Mouse (Mus musculus) embryonic facial prominence, embryonic 11.5 days (tissue): ENCODE data around the gene Mapk9. TPM values are rescaled to one million over a fixed set of nuclear protein-coding genes. Genes with fewer than 3 reads are reported as not detected.

Experiments
- ATAC-seq: fragments of 200-750 bp; cut with Nextera tagmentation; replicated peaks from 2 replicates; pipeline ENCODE4 v1.8.0; 2017; ENCODE audit warnings: low read depth; ENCODE audit not compliant: insufficient number of reproducible peaks, low FRiP score, low TSS enrichment
- DNase-seq: peaks from one replicate; pipeline ENCODE4 v3.0.0-alpha.2; 2015; ENCODE audit warnings: low spot score
- H3K27ac ChIP-seq: fragments of 300-500 bp; sonication (generic); replicated peaks from 2 replicates; pipeline ENCODE4 v1.5.1; 2014; ENCODE audit warnings: mild to moderate bottlenecking, low read depth, low read length, control low read depth
- H3K27me3 ChIP-seq: fragments of 300-500 bp; sonication (generic); 2 replicates; pipeline ENCODE4 v1.6.1; 2014; ENCODE audit warnings: mild to moderate bottlenecking, low read length, moderate library complexity, mixed read lengths; ENCODE audit not compliant: control insufficient read depth, insufficient read depth
- H3K36me3 ChIP-seq: fragments of 300-500 bp; sonication (generic); replicated peaks from 2 replicates; pipeline ENCODE4 v1.6.1; 2014; ENCODE audit warnings: low read depth, mild to moderate bottlenecking, low read length, moderate library complexity, mixed read lengths; ENCODE audit not compliant: control insufficient read depth, insufficient read depth
- H3K4me1 ChIP-seq: fragments of 300-500 bp; sonication (generic); 2 replicates; pipeline ENCODE4 v1.6.1; 2014; ENCODE audit warnings: low read length, mixed read lengths; ENCODE audit not compliant: control insufficient read depth, insufficient read depth
- H3K4me2 ChIP-seq: fragments of 300-500 bp; sonication (generic); 2 replicates; pipeline ENCODE4 v1.6.1; 2014; ENCODE audit warnings: low read depth, mild to moderate bottlenecking, control low read depth, low read length, moderate library complexity
- H3K4me3 ChIP-seq: fragments of 300-500 bp; sonication (generic); 2 replicates; pipeline ENCODE4 v1.5.1; 2014; ENCODE audit warnings: low read depth, low read length, control low read depth
- H3K9ac ChIP-seq: fragments of 300-500 bp; sonication (generic); replicated peaks from 2 replicates; pipeline ENCODE4 v1.6.1; 2014; ENCODE audit warnings: mild to moderate bottlenecking, control low read depth, low read length
- H3K9me3 ChIP-seq: fragments of 300-500 bp; sonication (generic); replicated peaks from 2 replicates; pipeline ENCODE4 v1.6.1; 2016; ENCODE audit warnings: mild to moderate bottlenecking, low read length, inconsistent platforms, mixed read lengths; ENCODE audit not compliant: control insufficient read depth
- WGBS: fragments of 180-500 bp; shearing (Covaris S2); extraction: QIAGEN DNeasy Blood & Tissue Kit; methylation state at CpG from one replicate; pipeline ENCODE4 v1.1.7; 2014; 5-methylcytosine and 5-hydroxymethylcytosine counted together
- polyA plus RNA-seq: library from polyadenylated mRNA; unstranded; fragments of >200 nt; fragmentation: Nextera tagmentation; extraction: Ambion mirVana; gene quantifications from 2 replicates; pipeline ENCODE4 v1.2.1, GENCODE M21; 2014

Gene Mapk9
- polyA plus RNA-seq, 1 experiment from 2014 or later, result 43.1 TPM

GRCm38 (mm10) chr11:49842718-49843117 is 3.8 kb upstream of the Mapk9 start:
- DNase-seq, result no peak

DNA sequence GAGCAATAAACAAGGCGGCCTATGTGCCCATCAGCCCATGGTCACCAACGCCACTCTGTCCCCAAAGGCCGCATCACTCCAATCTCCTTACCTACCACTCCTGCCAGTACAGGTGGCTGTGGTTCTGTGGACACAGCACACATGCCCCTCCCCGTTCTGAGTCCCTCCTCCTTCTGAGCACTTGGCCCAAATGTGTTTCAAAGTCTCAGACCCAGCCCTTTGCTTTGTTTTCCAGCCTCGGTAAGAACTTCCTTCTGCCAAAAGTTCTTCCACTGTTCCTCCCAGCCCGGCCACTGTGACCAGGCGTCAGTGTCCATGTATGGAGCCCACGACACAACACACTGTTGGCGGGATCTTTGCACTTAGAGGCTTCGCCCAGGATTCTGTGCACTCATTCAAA is 2.2 kb upstream of the Mapk9 start:
- WGBS, result 89% methylated on average over 10 of the region's 10 CpGs
- H3K4me2 ChIP-seq, result no peak overlapping the region
- no peak overlapping the region for H3K9ac ChIP-seq
- ATAC-seq (no peak), DNase-seq (no peak)
- no peaks in the 10 kb centered on the region for H3K36me3 ChIP-seq
- no peaks in the 10 kb centered on the region; the same call in 1 of the 2 replicates for H3K4me1 ChIP-seq
- H3K9me3 ChIP-seq, result no peaks in the 10 kb centered on the region
- H3K27ac ChIP-seq, result no peak overlapping the region
- H3K27me3 ChIP-seq, result no peaks in the 10 kb centered on the region
- no peak overlapping the region for H3K4me3 ChIP-seq

More at GRCm38 (mm10) chr11:49842718-49843117, 3.8 kb upstream of the Mapk9 start:
- H3K27me3 ChIP-seq, result no peaks in the 10 kb centered on the region
- H3K27ac ChIP-seq, result no peak overlapping the region
- no peak overlapping the region for H3K4me3 ChIP-seq
- no peaks in the 10 kb centered on the region for H3K36me3 ChIP-seq
- no peak for ATAC-seq
- H3K4me2 ChIP-seq, result no peak overlapping the region
- H3K9me3 ChIP-seq, result no peaks in the 10 kb centered on the region
- H3K9ac ChIP-seq, result no peak overlapping the region
- no peaks in the 10 kb centered on the region; the same call in 1 of the 2 replicates for H3K4me1 ChIP-seq
- 64% methylated on average over 3 of the region's 3 CpGs for WGBS

DNA sequence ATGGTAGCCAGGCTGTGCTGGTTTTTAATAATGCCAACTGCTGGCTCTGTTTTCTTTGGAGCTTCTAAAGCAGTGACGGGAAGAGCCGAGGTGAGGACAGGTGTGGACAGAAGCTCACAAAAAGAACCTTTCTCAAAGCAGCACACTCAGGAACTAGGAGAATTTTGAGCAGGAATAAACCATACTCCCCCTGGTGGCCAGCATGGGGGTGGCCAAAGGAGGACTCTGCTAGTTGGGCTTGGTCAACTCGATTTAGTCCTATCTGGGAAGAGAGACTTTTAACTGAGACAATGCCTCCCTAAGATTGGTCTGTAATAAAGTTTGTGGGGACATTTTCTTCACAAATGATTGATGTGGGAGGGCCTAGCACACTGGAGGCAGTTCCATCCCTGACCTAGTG is 1.6 kb upstream of the Mapk9 start:
- no peaks in the 10 kb centered on the region for H3K36me3 ChIP-seq
- no peaks in the 10 kb centered on the region for H3K27me3 ChIP-seq
- DNase-seq (peak; percentile 68), ATAC-seq (no peak)
- H3K9ac ChIP-seq, result no peak overlapping the region
- WGBS, result 53% methylated on average over 3 of the region's 3 CpGs
- H3K9me3 ChIP-seq, result no peaks in the 10 kb centered on the region
- no peaks in the 10 kb centered on the region; the same call in 1 of the 2 replicates for H3K4me1 ChIP-seq
- no peak overlapping the region for H3K27ac ChIP-seq
- H3K4me3 ChIP-seq, result no peak overlapping the region
- no peak overlapping the region for H3K4me2 ChIP-seq

- H3K4me3 ChIP-seq, result peak overlapping the region; percentile 92
- no peaks in the 10 kb centered on the region; the same call in 1 of the 2 replicates for H3K4me1 ChIP-seq
- no peaks in the 10 kb centered on the region for H3K36me3 ChIP-seq
- peak overlapping the region; percentile 61 for H3K4me2 ChIP-seq
- DNase-seq (no peak), ATAC-seq (no peak)
- peak overlapping the region; percentile 91 for H3K9ac ChIP-seq
- H3K27ac ChIP-seq, result no peak overlapping the region
- no peaks in the 10 kb centered on the region for H3K9me3 ChIP-seq
- no peaks in the 10 kb centered on the region for H3K27me3 ChIP-seq
- 34% methylated on average over 11 of the region's 11 CpGs for WGBS
These were observed 593 bp upstream of the Mapk9 start for GRCm38 (mm10) chr11:49845958-49846357.

DNA sequence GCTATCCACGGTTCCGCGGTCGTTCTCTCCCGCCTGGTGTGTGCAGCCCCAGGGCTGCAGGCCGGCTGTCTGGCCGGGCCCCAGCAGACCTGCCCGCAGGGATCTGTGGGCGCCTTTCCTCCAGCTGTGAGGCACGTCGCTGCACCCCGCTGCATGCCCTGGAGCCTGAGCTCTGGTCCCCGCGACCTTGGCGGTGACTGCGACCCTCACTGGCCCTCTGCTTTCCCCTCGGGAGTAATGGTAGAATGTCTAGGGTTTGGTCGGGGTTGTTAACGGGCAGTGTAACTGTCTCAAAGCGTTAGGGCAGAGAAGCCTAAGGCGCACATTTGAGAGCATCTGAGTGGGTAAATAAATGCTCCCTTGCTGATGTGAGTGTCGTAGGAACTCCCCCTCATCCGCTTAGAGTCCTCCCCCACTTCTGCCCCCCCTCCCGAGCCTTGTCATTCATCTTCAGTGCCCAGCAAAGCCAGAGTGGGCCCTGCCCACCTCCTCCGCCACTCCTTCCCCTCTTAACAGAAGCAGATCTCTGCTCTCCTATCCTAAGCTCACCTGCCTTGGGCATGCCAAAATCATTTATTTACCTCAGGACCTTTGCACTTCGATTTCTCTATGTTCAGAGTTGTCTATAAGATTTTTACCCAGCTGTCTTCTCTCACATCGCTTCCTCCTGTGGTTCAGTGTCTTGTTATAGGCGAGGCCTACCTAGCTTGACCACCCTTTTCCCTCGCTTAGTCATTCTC is 690 bp downstream of the Mapk9 start:
- H3K4me3 ChIP-seq, result peak overlapping the region; percentile 92
- 10% methylated on average over 29 of the region's 29 CpGs for WGBS

DNA sequence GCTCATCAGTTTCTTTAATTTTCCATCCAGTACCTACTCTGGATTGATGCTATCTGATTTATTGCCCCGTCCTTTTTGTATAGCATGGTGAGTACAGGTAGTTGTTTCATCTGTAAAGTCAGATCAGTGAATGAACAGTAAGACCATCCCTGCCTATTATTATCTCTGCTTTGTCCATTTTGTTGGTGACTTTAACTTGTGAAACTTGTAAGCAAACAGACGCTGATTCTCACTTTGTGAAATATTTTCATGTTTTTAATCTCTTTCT is 1.2 kb downstream of the Mapk9 start:
- Histone ChIP-seq H3K9ac (peak overlapping the region; percentile 91; the same call in 1 of the 2 replicates), H3K4me3 (peak overlapping the region; percentile 92; the same call in 1 of the 2 replicates), H3K9me3 (no peaks in the 10 kb centered on the region), H3K27ac (no peak overlapping the region), H3K27me3 (no peaks in the 10 kb centered on the region), H3K4me2 (peak overlapping the region; percentile 93), H3K4me1 (no peaks in the 10 kb centered on the region; the same call in 1 of the 2 replicates), H3K36me3 (no peaks in the 10 kb centered on the region)
- ATAC-seq (no peak), DNase-seq (no peak)
- WGBS, result 79% methylated on average over 2 of the region's 2 CpGs

More for the DNA sequence above, 690 bp downstream of the Mapk9 start:
- H3K36me3 ChIP-seq, result no peaks in the 10 kb centered on the region
- peak overlapping the region; percentile 59; the same call in 1 of the 2 replicates for H3K27ac ChIP-seq
- ATAC-seq, result no peak
- no peaks in the 10 kb centered on the region for H3K9me3 ChIP-seq
- H3K27me3 ChIP-seq, result no peaks in the 10 kb centered on the region
- peak overlapping the region; percentile 93 for H3K4me2 ChIP-seq
- peak overlapping the region; percentile 91 for H3K9ac ChIP-seq
- no peaks in the 10 kb centered on the region; the same call in 1 of the 2 replicates for H3K4me1 ChIP-seq
- peak; percentile 48 for DNase-seq

GRCm38 (mm10) chr11:49848080-49848815 is 1.7 kb downstream of the Mapk9 start:
- Histone ChIP-seq H3K4me3 (no peak overlapping the region), H3K4me1 (no peaks in the 10 kb centered on the region; the same call in 1 of the 2 replicates), H3K27ac (no peak overlapping the region), H3K27me3 (no peaks in the 10 kb centered on the region), H3K4me2 (no peak overlapping the region), H3K36me3 (no peaks in the 10 kb centered on the region), H3K9ac (no peak overlapping the region), H3K9me3 (no peaks in the 10 kb centered on the region)
- WGBS, result 77% methylated on average over 4 of the region's 4 CpGs
- no peak for DNase-seq
- no peak for ATAC-seq

GRCm38 (mm10) chr11:49850331-49850730 is 3.8 kb downstream of the Mapk9 start:
- no peak for DNase-seq
- H3K27me3 ChIP-seq, result no peaks in the 10 kb centered on the region
- H3K27ac ChIP-seq, result no peak overlapping the region
- H3K4me2 ChIP-seq, result no peak overlapping the region
- no peak for ATAC-seq
- H3K4me3 ChIP-seq, result no peak overlapping the region
- no peaks in the 10 kb centered on the region for H3K9me3 ChIP-seq
- WGBS, result 92% methylated on average over 7 of the region's 7 CpGs
- no peak overlapping the region for H3K9ac ChIP-seq
- H3K36me3 ChIP-seq, result no peaks in the 10 kb centered on the region
- no peaks in the 10 kb centered on the region; the same call in 1 of the 2 replicates for H3K4me1 ChIP-seq
